Mouse (Mus musculus): ENCODE data around the gene Rbm3. TPM values are rescaled to one million over a fixed set of nuclear protein-coding genes. Genes with fewer than 3 reads are reported as not detected.

Rbm3 gene
- total RNA-seq (2023) = 695 to 785 TPM (median 740 TPM) in 4 replicates

DNA sequence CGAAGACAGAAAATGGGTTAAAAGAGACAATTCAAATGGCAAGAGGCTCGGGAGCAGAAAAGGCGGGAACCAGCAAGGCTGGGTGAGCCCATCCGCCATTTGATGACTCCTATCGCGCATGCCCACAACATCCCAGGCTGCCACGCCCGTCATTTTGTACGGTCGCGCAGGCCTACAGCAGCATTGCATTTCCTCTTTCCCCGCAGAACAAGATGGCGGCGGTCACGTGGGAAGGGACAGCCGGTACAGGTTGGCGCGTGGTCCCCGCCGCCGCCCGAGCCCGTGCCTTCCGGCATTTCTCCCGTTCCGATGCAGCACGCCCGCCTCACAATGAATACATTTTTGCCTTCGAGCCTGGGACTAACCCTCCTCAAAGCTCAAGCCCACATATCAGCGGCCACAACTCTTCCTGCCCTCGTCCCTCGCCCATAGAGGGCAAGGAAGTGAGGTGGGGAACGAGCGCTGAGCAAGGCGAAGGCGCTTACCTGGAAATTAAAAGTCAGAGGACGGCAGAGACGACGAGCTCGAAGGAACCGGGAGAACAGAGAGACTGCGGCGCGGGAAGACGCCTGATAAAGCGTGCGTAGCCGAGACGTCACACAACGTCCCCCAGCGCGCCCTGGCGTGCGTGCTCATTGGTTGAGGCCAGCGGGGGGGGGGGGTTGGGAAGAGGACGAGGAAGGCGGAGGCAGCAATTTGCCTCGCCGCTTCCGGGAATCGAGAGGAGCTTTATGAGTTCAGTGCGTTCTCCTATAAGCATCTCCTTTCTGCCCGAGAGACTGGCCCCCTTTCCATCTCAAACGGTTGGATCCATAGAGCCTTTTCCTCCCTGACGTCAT, at the start of gene Rbm3:
Rbm3 (minus strand) TSS at position 728 of the 839 bp plus-strand sequence.

DNA sequence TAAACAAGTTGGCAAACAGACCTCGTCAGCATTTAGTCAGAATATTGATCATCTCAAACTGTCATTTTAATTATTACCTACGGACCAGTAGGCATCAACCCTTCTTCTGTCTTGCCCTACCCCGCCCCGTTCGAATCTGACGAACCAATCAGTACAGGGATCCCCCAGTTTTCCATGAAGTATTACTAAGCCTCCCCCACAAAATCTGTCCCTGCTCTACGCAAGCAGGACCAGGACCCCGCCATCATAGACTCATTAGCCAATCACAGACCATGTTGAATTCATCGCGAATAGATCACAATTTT, 47.7 kb upstream of the Rbm3 start, which contains the start of gene Ebp:
Ebp (minus strand) TSS at position 94 of the 305 bp plus-strand sequence.

DNA sequence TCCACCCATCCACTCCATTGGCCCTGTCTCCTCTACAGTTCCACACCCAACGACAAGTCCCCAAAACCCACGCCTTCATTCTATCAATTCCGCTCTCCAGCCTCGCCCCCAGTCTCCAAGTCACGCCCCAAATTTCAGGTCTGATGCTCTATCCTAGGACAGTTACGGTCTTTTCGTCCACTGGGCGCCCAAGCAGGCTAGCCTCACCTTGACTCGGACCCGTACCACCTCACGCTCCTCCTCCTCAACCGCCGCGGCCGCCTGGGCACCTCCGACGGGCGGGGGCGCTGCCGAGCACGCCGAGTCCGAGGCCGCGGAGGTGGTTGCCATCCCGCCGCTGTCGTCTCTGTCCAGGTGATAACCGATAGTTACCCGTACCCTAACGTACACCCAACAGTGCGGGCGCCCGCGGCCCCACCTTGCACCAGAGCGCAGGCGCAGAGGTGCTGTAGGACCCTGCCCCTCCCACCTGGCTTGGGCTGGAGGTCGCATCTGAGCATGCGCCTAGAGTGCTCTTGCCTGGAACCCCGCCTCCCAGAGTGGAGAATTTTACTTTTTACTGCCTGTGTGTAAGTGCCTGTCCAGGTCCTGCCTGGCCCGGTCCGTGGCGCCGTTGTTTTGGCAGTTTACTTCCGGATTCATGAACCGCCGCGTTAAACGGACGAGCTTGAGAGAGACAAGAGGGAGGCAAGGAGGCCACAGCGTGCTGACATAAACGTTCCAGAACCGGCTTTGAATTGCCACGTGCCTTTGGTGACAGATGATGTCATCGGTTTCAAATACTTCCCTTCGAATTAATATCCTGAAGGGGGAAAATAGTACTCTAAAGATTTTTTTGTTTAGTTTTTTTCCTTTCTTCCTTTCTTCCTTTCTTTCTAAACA, 30.1 kb upstream of the Rbm3 start, which contains the start of gene Tbc1d25:
Tbc1d25 (minus strand) TSS at position 678 of the 882 bp plus-strand sequence.

DNA sequence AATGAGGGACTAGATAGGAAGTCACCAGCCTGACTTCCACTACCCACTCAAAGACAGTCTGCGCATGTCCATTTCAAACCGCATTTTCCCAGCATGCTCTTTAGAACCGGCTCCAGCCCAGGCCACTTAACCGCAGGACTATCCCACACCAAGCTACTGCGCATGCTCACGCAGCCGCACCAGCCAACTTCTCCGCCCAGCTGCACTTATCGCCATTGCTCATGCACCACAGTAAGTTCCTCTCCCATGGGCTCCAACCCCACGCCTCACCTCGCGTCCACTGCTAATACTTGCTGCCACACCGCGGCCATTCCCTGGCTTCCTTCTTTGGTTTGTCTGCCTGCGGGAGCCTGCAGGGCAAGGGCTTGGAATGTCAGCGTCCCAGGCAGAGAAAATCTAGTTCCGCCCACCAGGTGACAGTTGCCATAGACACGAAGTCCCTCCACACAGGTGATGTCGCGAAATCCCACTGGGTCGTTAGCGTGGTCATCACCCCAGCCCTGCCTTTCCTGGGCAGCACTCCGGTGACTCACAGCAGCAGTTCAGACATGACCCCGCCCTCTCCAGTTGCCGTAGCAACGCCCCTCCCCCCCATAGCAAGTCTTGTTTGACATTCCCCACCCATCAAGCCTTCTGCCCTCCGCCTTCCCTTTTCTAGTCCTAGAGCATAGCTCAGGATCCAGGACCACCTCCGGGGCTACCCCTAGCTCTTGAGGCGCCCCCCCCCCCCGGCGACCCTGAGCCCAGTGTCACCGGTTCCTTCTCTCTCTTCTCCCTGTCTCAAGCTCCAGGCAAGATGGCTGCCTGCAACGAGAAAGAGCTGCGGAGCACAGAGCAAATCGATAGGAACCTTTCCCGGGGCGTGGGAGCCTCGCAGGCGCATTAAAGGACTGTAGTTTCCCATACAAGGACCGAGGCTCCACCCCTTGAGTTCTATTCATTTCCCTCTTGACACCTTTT, 13.4 kb downstream of the Rbm3 start, which contains the start of gene Wdr13:
Wdr13 (minus strand) TSS at position 876 of the 960 bp plus-strand sequence.

DNA sequence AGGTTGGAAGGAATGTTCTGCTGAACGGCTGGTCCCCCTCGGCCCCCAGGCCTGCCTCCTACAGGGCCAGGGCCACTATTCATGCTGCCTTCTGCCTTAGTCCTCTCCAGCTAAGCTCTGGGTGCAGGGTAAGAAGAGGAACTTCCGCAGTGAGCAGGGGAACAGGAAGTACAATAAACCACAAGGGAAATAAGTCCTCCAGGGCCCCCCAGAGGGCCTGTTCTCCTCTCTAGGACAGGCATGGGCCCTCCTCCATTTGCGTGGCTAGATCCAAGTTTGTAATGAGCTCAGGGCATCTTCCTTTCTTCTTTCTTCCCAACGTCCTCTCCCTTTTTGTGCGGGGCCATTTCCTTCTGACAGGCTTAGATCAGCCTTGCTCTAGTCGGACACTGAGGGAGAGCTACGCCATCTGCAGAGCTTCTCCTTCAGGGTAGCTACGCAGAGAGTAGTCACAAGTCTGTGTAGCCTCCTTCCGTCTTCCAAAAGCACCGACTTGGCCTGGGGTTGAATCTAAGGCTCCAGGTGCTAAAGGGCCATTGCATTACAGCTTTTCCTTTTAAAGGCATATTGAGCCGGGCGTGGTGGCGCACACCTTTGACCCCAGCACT, 55.2 kb downstream of the Rbm3 start, which contains the start of gene Was:
Was (minus strand) TSS at position 153 of the 608 bp plus-strand sequence.

Other genes with a start within 250 kb of the Rbm3 start
- 126 to 133 TPM (median 129 TPM) in 4 replicates for gene Pqbp1, start 246.6 kb downstream of the Rbm3 start, total RNA-seq (2023)
- gene Timm17b, start 246.5 kb downstream of the Rbm3 start, total RNA-seq (2023) = 38.8 to 55.7 TPM (median 51.5 TPM) in 4 replicates
- gene Gm10491, start 238.0 kb downstream of the Rbm3 start, total RNA-seq (2023) = not detected in 4 replicates
- 2.1 TPM in 1 of 4 replicates, not detected in the others for gene Gm10490, start 236.3 kb downstream of the Rbm3 start, total RNA-seq (2023)
- gene Pcsk1n, start 226.1 kb downstream of the Rbm3 start, total RNA-seq (2023) = not detected in 4 replicates
- not detected in 4 replicates for gene Eras, start 217.3 kb downstream of the Rbm3 start, total RNA-seq (2023)
- gene Hdac6, start 198.0 kb downstream of the Rbm3 start, total RNA-seq (2023) = 15.9 to 26.0 TPM (median 21.4 TPM) in 4 replicates
- gene Gata1, start 167.8 kb downstream of the Rbm3 start, total RNA-seq (2023) = not detected in 4 replicates
- gene Glod5, start 127.4 kb downstream of the Rbm3 start, total RNA-seq (2023) = not detected in 4 replicates
- 25.6 to 28.5 TPM (median 27.7 TPM) in 4 replicates for gene Suv39h1, start 71.1 kb downstream of the Rbm3 start, total RNA-seq (2023)
- 123 to 128 TPM (median 127 TPM) in 4 replicates for gene Was, start 55.4 kb downstream of the Rbm3 start, total RNA-seq (2023)
- 32.4 to 39.9 TPM (median 35.9 TPM) in 4 replicates for gene Wdr13, start 13.0 kb downstream of the Rbm3 start, total RNA-seq (2023)
- 19.7 to 22.6 TPM (median 20.8 TPM) in 4 replicates for gene Tbc1d25, start 30.3 kb upstream of the Rbm3 start, total RNA-seq (2023)
- 23.1 to 33.3 TPM (median 30.1 TPM) in 4 replicates for gene Ebp, start 47.6 kb upstream of the Rbm3 start, total RNA-seq (2023)
- gene Porcn, start 60.6 kb upstream of the Rbm3 start, total RNA-seq (2023) = 0.46 TPM in 1 of 4 replicates, not detected in the others
- 12.3 to 19.3 TPM (median 16.9 TPM) in 4 replicates for gene Ftsj1, start 106.5 kb upstream of the Rbm3 start, total RNA-seq (2023)
- 0.30 TPM in 1 of 4 replicates, not detected in the others for gene Slc38a5, start 125.3 kb upstream of the Rbm3 start, total RNA-seq (2023)
- not detected in 4 replicates for gene Ssxb10, start 181.5 kb upstream of the Rbm3 start, total RNA-seq (2023)
- not detected in 4 replicates for gene Ssxb9, start 221.1 kb upstream of the Rbm3 start, total RNA-seq (2023)